Comparison of ENCODE assay signal across 17 mouse cellular contexts in the genomic region with DNA sequence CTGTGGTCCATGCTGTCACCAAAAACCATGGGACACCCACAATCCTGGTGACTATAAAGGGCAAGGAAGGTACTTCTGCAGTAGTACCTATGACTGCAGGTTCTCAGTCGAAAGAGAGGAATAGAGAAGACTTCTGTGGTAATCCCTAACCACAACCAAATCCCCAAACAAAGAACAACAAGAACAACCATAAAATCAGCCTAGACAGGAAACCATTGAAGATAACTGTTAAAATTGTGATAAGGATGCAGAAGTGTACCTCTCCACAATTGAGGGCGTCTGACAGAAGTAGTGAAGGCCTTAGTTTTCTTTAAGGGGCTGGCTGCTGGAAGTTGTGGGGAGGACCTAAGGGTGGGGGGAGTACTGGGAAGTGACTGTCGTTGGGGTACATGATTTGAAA.
"Had no signal": no experiment of that assay in that cellular context is flagged by ENCODE, and none has a peak within 500 bp of the region (broad histone marks: within the 10 kb centered on the region; RNA-seq: fewer than 3 reads in every experiment).

No protein-coding gene starts in this region.

- H3K27me3 ChIP-seq: neural tube, embryonic 12.5 days; neural tube, embryonic 13.5 days; neural tube, embryonic 15.5 days; stomach, embryonic 15.5 days had no signal

- H3K4me1 ChIP-seq: neural tube, embryonic 12.5 days; neural tube, embryonic 13.5 days; neural tube, embryonic 15.5 days; stomach, embryonic 15.5 days had no signal

- H3K27ac ChIP-seq: neural tube, embryonic 12.5 days; neural tube, embryonic 13.5 days; neural tube, embryonic 15.5 days; stomach, embryonic 15.5 days; stomach, postnatal 0 days had no signal

- H3K4me2 ChIP-seq: neural tube, embryonic 12.5 days; neural tube, embryonic 13.5 days; neural tube, embryonic 15.5 days; stomach, embryonic 15.5 days had no signal

- H3K9me3 ChIP-seq: neural tube, embryonic 12.5 days; neural tube, embryonic 13.5 days; neural tube, embryonic 15.5 days; stomach, embryonic 15.5 days had no signal

- H3K36me3 ChIP-seq: neural tube, embryonic 12.5 days had no signal

- H3K9ac ChIP-seq: neural tube, embryonic 12.5 days; neural tube, embryonic 13.5 days; neural tube, embryonic 15.5 days; stomach, embryonic 15.5 days had no signal

- DNase-seq: retina, postnatal 1 day; right cerebral cortex, adult 18-20 months; right cerebral cortex, postnatal 14 days; right cerebral cortex, postnatal 25 days; right cerebral cortex, postnatal 4 days; spleen, adult 18-20 months; thymus, adult 18-20 months; thymus, adult 2 months; thymus, postnatal 14 days; thymus, postnatal 25 days; thymus, postnatal 36 days; thymus, postnatal 4 days had no signal

- H3K4me3 ChIP-seq: neural tube, embryonic 12.5 days; neural tube, embryonic 13.5 days; neural tube, embryonic 15.5 days; stomach, embryonic 15.5 days had no signal
